Mouse (Mus musculus): ENCODE data around the gene Nkd1. TPM values are rescaled to one million over a fixed set of nuclear protein-coding genes. Genes with fewer than 3 reads are reported as not detected.
A peak's percentile ranks its signal among the peaks of the same experiment; 100 is the strongest.

Nkd1 gene
- polyA plus RNA-seq, 1 experiment from 2014 or later: 2.5 TPM

DNA sequence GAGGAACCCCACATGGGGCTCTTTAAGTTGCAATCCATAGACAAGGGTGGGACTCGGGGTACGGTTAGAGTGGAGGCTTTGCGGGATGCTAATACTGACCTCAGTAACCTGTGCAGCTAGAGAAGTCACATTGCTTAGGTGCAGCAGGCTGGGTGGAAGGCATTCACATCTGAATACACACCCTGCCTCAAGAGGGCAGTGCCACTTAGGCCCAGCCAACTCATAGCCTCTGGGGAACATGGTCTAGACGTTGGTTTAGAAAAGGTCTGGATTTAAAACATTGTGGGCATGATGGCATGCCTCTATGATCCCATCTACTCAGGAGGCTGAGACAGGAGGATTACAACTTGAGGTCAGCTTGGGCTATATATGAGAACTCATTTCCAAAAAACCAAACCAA, 8.6 kb downstream of the Nkd1 start:
- H3K27ac ChIP-seq (ENCODE audit: low read depth): no peak overlapping the region
- no peaks in the 10 kb centered on the region for H3K4me1 ChIP-seq (ENCODE audit: insufficient read depth)
- H3K9me3 ChIP-seq (ENCODE audit: low read length): no peaks in the 10 kb centered on the region
- H3K4me3 ChIP-seq (ENCODE audit: low read depth, low read length): no peak overlapping the region
- no peak overlapping the region for H3K9ac ChIP-seq (replicated peaks)
- H3K4me2 ChIP-seq (ENCODE audit: low read depth, low read length): no peak overlapping the region
- 76% methylated on average over 4 of the region's 4 CpGs for WGBS (ENCODE audit: insufficient replicate concordance)
- H3K36me3 ChIP-seq (replicated peaks; ENCODE audit: insufficient read depth, low read length): no peaks in the 10 kb centered on the region
- TF ChIP-seq EP300 (IDR thresholded peaks at IDR 0.05; ENCODE audit: low read depth) (no peak), CTCF (IDR thresholded peaks at IDR 0.05; ENCODE audit: low read depth) (no peak)
- H3K27me3 ChIP-seq (ENCODE audit: insufficient read depth, low read length): no peaks in the 10 kb centered on the region
- DNase-seq (no peak), ATAC-seq (no peak)

DNA sequence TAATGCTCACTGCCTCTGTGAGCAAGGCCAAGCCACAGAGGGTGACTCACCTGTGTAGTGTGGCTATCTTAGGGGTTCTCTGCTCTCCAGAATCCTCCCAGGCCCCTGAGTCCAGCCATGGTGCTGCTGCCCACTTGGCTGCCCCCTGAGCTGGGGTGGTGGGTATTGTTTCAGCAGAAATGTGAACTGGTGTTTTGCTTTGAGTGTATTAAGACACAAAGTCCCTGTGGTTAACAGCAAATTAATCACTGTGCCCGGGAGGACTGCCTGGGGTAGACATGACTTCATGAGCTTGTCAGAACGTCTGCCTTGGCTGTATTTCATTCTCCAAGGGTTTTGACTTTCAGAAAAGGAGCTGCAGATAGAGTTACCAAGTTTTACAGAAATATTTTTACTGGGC, 15.9 kb downstream of the Nkd1 start:
- Histone ChIP-seq H3K9me3 (ENCODE audit: low read length) (no peaks in the 10 kb centered on the region), H3K27me3 (ENCODE audit: insufficient read depth, low read length) (no peaks in the 10 kb centered on the region), H3K4me2 (ENCODE audit: low read depth, low read length) (no peak overlapping the region), H3K27ac (ENCODE audit: low read depth) (no peak overlapping the region), H3K9ac (replicated peaks) (no peak overlapping the region), H3K4me3 (ENCODE audit: low read depth, low read length) (no peak overlapping the region), H3K36me3 (replicated peaks; ENCODE audit: insufficient read depth, low read length) (no peaks in the 10 kb centered on the region), H3K4me1 (ENCODE audit: insufficient read depth) (no peaks in the 10 kb centered on the region)
- TF ChIP-seq CTCF (IDR thresholded peaks at IDR 0.05; ENCODE audit: low read depth) (no peak), EP300 (IDR thresholded peaks at IDR 0.05; ENCODE audit: low read depth) (no peak)
- no peak for ATAC-seq
- no peak for DNase-seq
- 53% methylated on average over 2 of the region's 2 CpGs for WGBS (ENCODE audit: insufficient replicate concordance)

DNA sequence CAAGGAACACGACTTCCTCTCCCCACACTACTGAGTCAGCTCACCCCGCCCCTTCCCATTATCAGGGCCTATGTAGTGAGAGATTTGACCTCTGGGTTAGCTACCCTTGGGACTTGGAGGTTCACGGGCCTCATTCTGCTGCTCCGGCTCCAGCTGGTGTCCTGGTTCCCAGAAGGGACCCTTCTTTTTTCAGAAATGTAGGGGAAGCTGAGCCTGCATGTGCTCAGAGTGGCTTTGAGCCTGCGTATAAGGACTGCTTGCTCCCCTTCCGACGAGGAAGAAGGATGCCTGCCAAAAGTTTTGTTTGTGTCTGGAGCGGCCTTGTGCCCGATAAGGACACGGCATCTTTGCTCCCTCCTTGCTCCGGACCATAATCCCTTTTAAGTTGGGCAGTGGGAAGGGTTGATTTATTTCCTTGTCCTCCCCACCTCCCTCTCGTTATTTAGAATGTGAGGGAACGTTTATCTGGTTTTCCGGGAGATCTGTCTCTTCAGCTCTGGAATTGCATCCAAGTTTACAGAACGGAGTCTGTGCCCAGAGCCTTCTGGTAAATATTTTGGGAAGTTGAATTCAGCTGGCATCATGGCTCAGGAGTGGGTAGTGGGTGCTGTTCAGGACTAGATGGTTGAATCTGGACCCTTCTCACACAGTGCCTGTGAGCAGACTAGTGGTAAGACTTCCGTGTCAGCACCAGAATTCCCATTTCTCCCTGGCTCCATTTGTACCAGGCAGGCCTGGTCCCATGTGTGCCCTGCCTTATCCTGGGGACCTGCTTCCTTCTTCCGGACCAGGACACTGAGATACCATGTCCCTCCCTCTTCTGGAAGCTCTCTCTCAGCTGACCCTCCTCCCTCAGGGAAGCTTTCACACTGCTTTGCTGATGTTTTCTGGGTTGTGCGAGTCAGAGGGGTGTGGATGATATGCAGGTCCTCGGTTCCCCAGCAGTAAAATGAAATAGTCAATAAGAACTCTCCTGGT, 17.1 kb downstream of the Nkd1 start:
- no peaks in the 10 kb centered on the region for H3K27me3 ChIP-seq (ENCODE audit: insufficient read depth, low read length)
- no peaks in the 10 kb centered on the region for H3K36me3 ChIP-seq (replicated peaks; ENCODE audit: insufficient read depth, low read length)
- ATAC-seq: peak; percentile 53
- no peak overlapping the region for H3K4me2 ChIP-seq (ENCODE audit: low read depth, low read length)
- 63% methylated on average over 19 of the region's 19 CpGs for WGBS (ENCODE audit: insufficient replicate concordance)
- peak; percentile 36 for TF ChIP-seq EP300 (IDR thresholded peaks at IDR 0.05; ENCODE audit: low read depth)
- TF ChIP-seq CTCF (IDR thresholded peaks at IDR 0.05; ENCODE audit: low read depth): no peak
- H3K27ac ChIP-seq (ENCODE audit: low read depth): no peak overlapping the region
- H3K9me3 ChIP-seq (ENCODE audit: low read length): no peaks in the 10 kb centered on the region
- DNase-seq: no peak
- no peak overlapping the region for H3K4me3 ChIP-seq (ENCODE audit: low read depth, low read length)
- no peaks in the 10 kb centered on the region for H3K4me1 ChIP-seq (ENCODE audit: insufficient read depth)
- no peak overlapping the region for H3K9ac ChIP-seq (replicated peaks)

GRCm38 (mm10) chr8:88538976-88539371, 17.8 kb downstream of the Nkd1 start:
- Histone ChIP-seq H3K4me1 (ENCODE audit: insufficient read depth) (no peaks in the 10 kb centered on the region), H3K9ac (replicated peaks) (no peak overlapping the region), H3K27me3 (ENCODE audit: insufficient read depth, low read length) (no peaks in the 10 kb centered on the region), H3K9me3 (ENCODE audit: low read length) (no peaks in the 10 kb centered on the region), H3K36me3 (replicated peaks; ENCODE audit: insufficient read depth, low read length) (no peaks in the 10 kb centered on the region), H3K4me2 (ENCODE audit: low read depth, low read length) (no peak overlapping the region), H3K27ac (ENCODE audit: low read depth) (peak overlapping the region; percentile 55; the same call in 1 of the 2 replicates), H3K4me3 (ENCODE audit: low read depth, low read length) (no peak overlapping the region)
- 72% methylated on average over 7 of the region's 7 CpGs for WGBS (ENCODE audit: insufficient replicate concordance)
- no peak for DNase-seq
- ATAC-seq: no peak
- TF ChIP-seq CTCF (IDR thresholded peaks at IDR 0.05; ENCODE audit: low read depth) (no peak), EP300 (IDR thresholded peaks at IDR 0.05; ENCODE audit: low read depth) (no peak)

DNA sequence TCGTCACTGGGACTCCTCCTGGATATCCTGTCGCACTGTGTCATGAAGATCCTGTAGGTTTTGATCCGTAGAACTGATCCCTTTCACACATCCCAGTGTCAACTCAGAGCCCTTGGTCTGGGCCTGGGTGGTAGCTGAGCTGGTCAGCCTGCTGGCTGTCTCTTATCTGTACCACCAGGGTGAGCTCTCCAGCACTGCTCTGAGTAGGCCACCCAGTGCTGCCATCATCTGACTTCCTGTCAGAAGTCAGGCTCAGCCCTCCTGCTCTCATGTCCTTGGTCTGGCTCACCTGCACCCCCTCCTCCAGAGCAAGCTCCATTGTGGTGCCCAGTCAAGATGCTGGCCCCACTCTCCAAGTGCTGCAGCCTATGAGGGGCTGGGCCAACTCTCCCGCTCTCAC, 18.8 kb downstream of the Nkd1 start:
- Histone ChIP-seq H3K4me1 (ENCODE audit: insufficient read depth) (no peaks in the 10 kb centered on the region), H3K9me3 (ENCODE audit: low read length) (no peaks in the 10 kb centered on the region), H3K27ac (ENCODE audit: low read depth) (no peak overlapping the region), H3K4me3 (ENCODE audit: low read depth, low read length) (no peak overlapping the region), H3K27me3 (ENCODE audit: insufficient read depth, low read length) (no peaks in the 10 kb centered on the region), H3K4me2 (ENCODE audit: low read depth, low read length) (no peak overlapping the region), H3K9ac (replicated peaks) (no peak overlapping the region), H3K36me3 (replicated peaks; ENCODE audit: insufficient read depth, low read length) (no peaks in the 10 kb centered on the region)
- no peak for DNase-seq
- ATAC-seq: no peak
- peak; percentile 57 for TF ChIP-seq CTCF (IDR thresholded peaks at IDR 0.05; ENCODE audit: low read depth)
- TF ChIP-seq EP300 (IDR thresholded peaks at IDR 0.05; ENCODE audit: low read depth): no peak
- WGBS (ENCODE audit: insufficient replicate concordance): 68% methylated on average over 4 of the region's 4 CpGs

- WGBS (ENCODE audit: insufficient replicate concordance): 79% methylated on average over 9 of the region's 9 CpGs
- no peak overlapping the region for H3K4me3 ChIP-seq (ENCODE audit: low read depth, low read length)
- H3K9me3 ChIP-seq (ENCODE audit: low read length): no peaks in the 10 kb centered on the region
- no peak for ATAC-seq
- no peak overlapping the region for H3K4me2 ChIP-seq (ENCODE audit: low read depth, low read length)
- no peaks in the 10 kb centered on the region for H3K27me3 ChIP-seq (ENCODE audit: insufficient read depth, low read length)
- H3K9ac ChIP-seq (replicated peaks): no peak overlapping the region
- no peak for DNase-seq
- no peaks in the 10 kb centered on the region for H3K36me3 ChIP-seq (replicated peaks; ENCODE audit: insufficient read depth, low read length)
- no peak for TF ChIP-seq CTCF (IDR thresholded peaks at IDR 0.05; ENCODE audit: low read depth)
- TF ChIP-seq EP300 (IDR thresholded peaks at IDR 0.05; ENCODE audit: low read depth): no peak
- no peak overlapping the region for H3K27ac ChIP-seq (ENCODE audit: low read depth)
- no peaks in the 10 kb centered on the region for H3K4me1 ChIP-seq (ENCODE audit: insufficient read depth)
Observed at GRCm38 (mm10) chr8:88542596-88543213, 21.6 kb downstream of the Nkd1 start.

Data from liver, postnatal 0 days (tissue).